In genomic region chr17:26415355-26415865, GRCm38 (mm10) we compare ENCODE assay signal across 8 mouse cellular contexts. TPM values are rescaled to one million over a fixed set of nuclear protein-coding genes. Genes with fewer than 3 reads are reported as not detected.
DNase-seq lines count a peak whose midpoint lies in the region; ATAC-seq and TF ChIP-seq lines count a peak whose summit lies in the region.

No protein-coding gene starts in this region.

- TF ChIP-seq CTCF in small intestine, adult 2 months (IDR thresholded peaks at IDR 0.05; ENCODE audit: extremely low read depth, insufficient read length, insufficient replicate concordance, low read depth, low read length): no peak

- H3K4me3 ChIP-seq in lung, embryonic 15.5 days: peak overlapping the region; percentile 64
- H3K4me3 ChIP-seq in heart, embryonic 16.5 days (ENCODE audit: low read length): peak overlapping the region; percentile 92
- peak overlapping the region; percentile 68 for H3K4me3 ChIP-seq in limb, embryonic 14.5 days (replicated peaks; ENCODE audit: low read length)
- H3K4me3 ChIP-seq in small intestine, adult 2 months (ENCODE audit: low read depth, low read length): peak overlapping the region; percentile 75

- peaks cover 15% of the 10 kb centered on the region for H3K27me3 ChIP-seq in lung, embryonic 15.5 days
- H3K27me3 ChIP-seq in heart, embryonic 16.5 days (ENCODE audit: control insufficient read depth, insufficient read depth, low read length): peaks cover 3% of the 10 kb centered on the region; the same call in 1 of the 2 replicates
- no peaks in the 10 kb centered on the region; the same call in 1 of the 2 replicates for H3K27me3 ChIP-seq in limb, embryonic 14.5 days (ENCODE audit: control insufficient read depth, insufficient read depth, low read length)
- H3K27me3 ChIP-seq in small intestine, adult 2 months (ENCODE audit: control insufficient read depth, insufficient read depth, low read length): no peaks in the 10 kb centered on the region

- no peaks in the 10 kb centered on the region for H3K36me3 ChIP-seq in lung, embryonic 15.5 days
- H3K36me3 ChIP-seq in heart, embryonic 16.5 days (ENCODE audit: control insufficient read depth, insufficient read depth): no peaks in the 10 kb centered on the region
- H3K36me3 ChIP-seq in limb, embryonic 14.5 days (ENCODE audit: control insufficient read depth, insufficient read depth, low read length): no peaks in the 10 kb centered on the region
- H3K36me3 ChIP-seq in small intestine, adult 2 months (ENCODE audit: control insufficient read depth, insufficient read depth, low read length): no peaks in the 10 kb centered on the region

- H3K27ac ChIP-seq in lung, embryonic 15.5 days: peak overlapping the region; percentile 15; the same call in 1 of the 2 replicates
- H3K27ac ChIP-seq in heart, embryonic 16.5 days (ENCODE audit: low read length): peak overlapping the region; percentile 71
- H3K27ac ChIP-seq in limb, embryonic 14.5 days (replicated peaks; ENCODE audit: low read depth, low read length): no peak overlapping the region
- peak overlapping the region; percentile 14; the same call in 1 of the 2 replicates for H3K27ac ChIP-seq in small intestine, adult 2 months (ENCODE audit: insufficient read depth, low read depth, low read length)

- DNase-seq in CD4-positive, CD25-positive, alpha-beta regulatory T cell, adult 2 months (ENCODE audit: low read depth, low spot score): peak; percentile 19
- no peak for DNase-seq in lung, postnatal 14 days
- no peak for DNase-seq in limb, embryonic 14.5 days (ENCODE audit: low spot score)

- H3K4me1 ChIP-seq in lung, embryonic 15.5 days: peaks cover 34% of the 10 kb centered on the region
- peaks cover 21% of the 10 kb centered on the region for H3K4me1 ChIP-seq in heart, embryonic 16.5 days (ENCODE audit: control insufficient read depth, insufficient read depth, low read length)
- H3K4me1 ChIP-seq in limb, embryonic 14.5 days (ENCODE audit: control insufficient read depth, insufficient read depth, low read length): peaks cover 10% of the 10 kb centered on the region; the same call in 1 of the 2 replicates
- peaks cover 44% of the 10 kb centered on the region for H3K4me1 ChIP-seq in small intestine, adult 2 months (ENCODE audit: control insufficient read depth, insufficient read depth, insufficient read length, low read length)

- no peaks in the 10 kb centered on the region for H3K9me3 ChIP-seq in lung, embryonic 15.5 days
- no peaks in the 10 kb centered on the region for H3K9me3 ChIP-seq in heart, embryonic 16.5 days (replicated peaks; ENCODE audit: control insufficient read depth, low read length)
- no peaks in the 10 kb centered on the region for H3K9me3 ChIP-seq in limb, embryonic 14.5 days (ENCODE audit: control insufficient read depth, low read length)

- no peak for ATAC-seq in CD4-positive, CD25-positive, alpha-beta regulatory T cell, adult 4 months
- ATAC-seq in lung, embryonic 15.5 days (ENCODE audit: borderline replicate concordance, extremely low read depth, low FRiP score, low TSS enrichment): no peak
- ATAC-seq in heart, embryonic 16.5 days (replicated peaks; ENCODE audit: extremely low read depth, insufficient read depth, low FRiP score): no peak
- no peak for ATAC-seq in limb, embryonic 14.5 days (ENCODE audit: low FRiP score, low read depth)
- no peak for ATAC-seq in megakaryocyte-erythroid progenitor cell, adult 5-6 weeks (replicated peaks; ENCODE audit: low FRiP score, low TSS enrichment, poor library complexity, severe bottlenecking)

- H3K9ac ChIP-seq in lung, embryonic 15.5 days: peak overlapping the region; percentile 60
- peak overlapping the region; percentile 94 for H3K9ac ChIP-seq in heart, embryonic 16.5 days (ENCODE audit: low read length)
- H3K9ac ChIP-seq in limb, embryonic 14.5 days (ENCODE audit: low read depth, low read length, severe bottlenecking): peak overlapping the region; percentile 72

- under 1% methylated on average over 27 of the region's 27 CpGs for WGBS in lung, embryonic 15.5 days
- WGBS in heart, embryonic 16.5 days: 2% methylated on average over 27 of the region's 27 CpGs
- WGBS in limb, embryonic 14.5 days: 5% methylated on average over 27 of the region's 27 CpGs
- 4% methylated on average over 27 of the region's 27 CpGs for WGBS in small intestine, adult 2 months

- peak overlapping the region; percentile 97 for H3K4me2 ChIP-seq in lung, embryonic 15.5 days
- H3K4me2 ChIP-seq in heart, embryonic 16.5 days (ENCODE audit: low read depth, low read length): peak overlapping the region; percentile 98
- peak overlapping the region; percentile 99 for H3K4me2 ChIP-seq in limb, embryonic 14.5 days (replicated peaks; ENCODE audit: low read depth, low read length, severe bottlenecking)

- no peak for TF ChIP-seq POLR2A in limb, embryonic 14.5 days (IDR thresholded peaks at IDR 0.05; ENCODE audit: borderline replicate concordance, extremely low read depth, insufficient read depth, insufficient read length)
- TF ChIP-seq POLR2A in small intestine, adult 2 months (IDR thresholded peaks at IDR 0.05; ENCODE audit: low read depth, low read length): no peak

RNA-seq across cellular contexts. Expression of gene Neurl1b, which starts 0.8 kb away (rescaled TPM):
- under 1 TPM; 0.13 to 0.22 TPM for polyA plus RNA-seq in CD4-positive, CD25-positive, alpha-beta regulatory T cell, adult 4 months (2017; shearing (Covaris generic))
- 1.8 and 2.0 TPM in 2 replicates for polyA plus RNA-seq in lung, embryonic 15.5 days (2015; fragmentation: Nextera tagmentation; extraction: Ambion mirVana)
- polyA plus RNA-seq in heart, embryonic 16.5 days (2015; fragmentation: Nextera tagmentation; extraction: Ambion mirVana): 3.0 and 3.3 TPM in 2 replicates
- 4.1 and 5.7 TPM in 2 replicates for polyA plus RNA-seq in limb, embryonic 14.5 days (2012; rRNA removed)
- polyA plus RNA-seq in limb, embryonic 14.5 days (2014; fragmentation: Nextera tagmentation; extraction: Ambion mirVana): 0.68 and 0.85 TPM in 2 replicates
- polyA plus RNA-seq in small intestine, adult 2 months (2012; rRNA removed): 39.3 and 79.7 TPM in 2 replicates
- total RNA-seq in megakaryocyte-erythroid progenitor cell, adult 5-6 weeks (2014; fragmentation: Nextera tagmentation): 0.22 and 0.25 TPM in 2 replicates
- total RNA-seq in megakaryocyte-erythroid progenitor cell, adult 5-6 weeks (2017): 0.09 and 0.53 TPM in 2 replicates
